Mouse (Mus musculus): ENCODE measurements around the gene Kmt2d. TPM values are rescaled to one million over a fixed set of nuclear protein-coding genes. Genes with fewer than 3 reads are reported as not detected.

Kmt2d gene
- polyA plus RNA-seq, 1 experiment from 2014 or later, result 13.4 TPM

- ATAC-seq (ENCODE audit: low FRiP score, low read depth), result no peak
- Histone ChIP-seq H3K4me1 (peaks cover 33% of the 10 kb centered on the region), H3K27ac (replicated peaks) (0 out of 2 replicates have a peak overlapping the region, but pooled peaks have one; percentile 4), H3K4me3 (no peak overlapping the region), H3K9ac (replicated peaks) (no peak overlapping the region), H3K9me3 (no peaks in the 10 kb centered on the region), H3K4me2 (replicated peaks) (no peak overlapping the region), H3K36me3 (no peaks in the 10 kb centered on the region), H3K27me3 (peaks cover 100% of the 10 kb centered on the region)
- WGBS, result 48% methylated on average over 3 of the region's 3 CpGs
Measured at GRCm38 (mm10) chr15:98798903-98799302, 72.1 kb downstream of the Kmt2d start.

- ATAC-seq (ENCODE audit: low FRiP score, low read depth), result peak; percentile 96
- Histone ChIP-seq H3K9ac (replicated peaks) (no peak overlapping the region), H3K4me3 (peak overlapping the region; percentile 4), H3K9me3 (no peaks in the 10 kb centered on the region), H3K27ac (replicated peaks) (0 out of 2 replicates have a peak overlapping the region, but pooled peaks have one; percentile 25), H3K4me1 (peaks cover 34% of the 10 kb centered on the region), H3K36me3 (no peaks in the 10 kb centered on the region), H3K27me3 (peaks cover 100% of the 10 kb centered on the region), H3K4me2 (replicated peaks) (peak overlapping the region; percentile 27)
- WGBS, result under 1% methylated on average over 28 of the region's 28 CpGs
Measured at GRCm38 (mm10) chr15:98797835-98798492, 73.0 kb downstream of the Kmt2d start.

- Histone ChIP-seq H3K27me3 (peaks cover 100% of the 10 kb centered on the region), H3K4me3 (no peak overlapping the region), H3K4me2 (replicated peaks) (peak overlapping the region; percentile 27), H3K36me3 (no peaks in the 10 kb centered on the region), H3K4me1 (peaks cover 42% of the 10 kb centered on the region), H3K9ac (replicated peaks) (no peak overlapping the region), H3K9me3 (no peaks in the 10 kb centered on the region), H3K27ac (replicated peaks) (0 out of 2 replicates have a peak overlapping the region, but pooled peaks have one; percentile 25)
- ATAC-seq (ENCODE audit: low FRiP score, low read depth), result no peak
- 5% methylated on average over 13 of the region's 13 CpGs for WGBS
Measured at GRCm38 (mm10) chr15:98796803-98797595, 74.0 kb downstream of the Kmt2d start.

DNA sequence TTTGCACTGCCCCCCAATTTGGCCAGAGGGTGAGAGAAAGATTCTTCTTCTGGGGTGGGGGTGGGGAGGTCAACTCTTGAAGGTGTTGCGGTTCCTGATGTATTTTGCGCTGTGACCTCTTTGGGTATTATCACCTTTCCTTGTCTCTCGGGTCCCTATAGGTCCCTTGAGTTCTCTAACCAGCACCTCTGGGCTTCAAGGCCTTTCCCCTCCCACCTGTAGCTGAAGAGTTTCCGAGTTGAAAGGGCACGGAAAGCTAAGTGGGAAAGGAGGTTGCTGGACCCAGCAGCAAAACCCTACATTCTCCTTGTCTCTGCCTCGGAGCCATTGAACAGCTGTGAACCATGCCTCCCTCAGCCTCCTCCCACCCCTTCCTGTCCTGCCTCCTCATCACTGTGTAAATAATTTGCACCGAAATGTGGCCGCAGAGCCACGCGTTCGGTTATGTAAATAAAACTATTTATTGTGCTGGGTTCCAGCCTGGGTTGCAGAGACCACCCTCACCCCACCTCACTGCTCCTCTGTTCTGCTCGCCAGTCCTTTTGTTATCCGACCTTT is 77.8 kb downstream of the Kmt2d start:
- peaks cover 49% of the 10 kb centered on the region for H3K4me1 ChIP-seq
- ATAC-seq (ENCODE audit: low FRiP score, low read depth), result no peak
- WGBS, result 5% methylated on average over 13 of the region's 13 CpGs

GRCm38 (mm10) chr15:98792233-98793020 is 78.6 kb downstream of the Kmt2d start:
- H3K9me3 ChIP-seq, result no peaks in the 10 kb centered on the region
- H3K27ac ChIP-seq (replicated peaks), result no peak overlapping the region
- no peak for ATAC-seq (ENCODE audit: low FRiP score, low read depth)
- 3% methylated on average over 75 of the region's 75 CpGs for WGBS
- H3K4me2 ChIP-seq (replicated peaks), result peak overlapping the region; percentile 42
- peaks cover 41% of the 10 kb centered on the region for H3K4me1 ChIP-seq
- H3K36me3 ChIP-seq, result no peaks in the 10 kb centered on the region
- peaks cover 100% of the 10 kb centered on the region for H3K27me3 ChIP-seq
- no peak overlapping the region for H3K9ac ChIP-seq (replicated peaks)
- H3K4me3 ChIP-seq, result peak overlapping the region; percentile 29

More for the DNA sequence above, 77.8 kb downstream of the Kmt2d start:
- no peaks in the 10 kb centered on the region for H3K9me3 ChIP-seq
- peaks cover 100% of the 10 kb centered on the region for H3K27me3 ChIP-seq
- H3K4me2 ChIP-seq (replicated peaks), result peak overlapping the region; percentile 42
- H3K27ac ChIP-seq (replicated peaks), result no peak overlapping the region
- H3K4me3 ChIP-seq, result peak overlapping the region; percentile 29; the same call in 1 of the 2 replicates
- H3K9ac ChIP-seq (replicated peaks), result no peak overlapping the region
- H3K36me3 ChIP-seq, result no peaks in the 10 kb centered on the region

GRCm38 (mm10) chr15:98791771-98792170 is 79.2 kb downstream of the Kmt2d start:
- ATAC-seq (ENCODE audit: low FRiP score, low read depth), result no peak
- WGBS, result under 1% methylated on average over 23 of the region's 23 CpGs
- H3K9me3 ChIP-seq, result no peaks in the 10 kb centered on the region
- H3K4me3 ChIP-seq, result peak overlapping the region; percentile 29
- H3K36me3 ChIP-seq, result no peaks in the 10 kb centered on the region
- H3K27ac ChIP-seq (replicated peaks), result 0 out of 2 replicates have a peak overlapping the region, but pooled peaks have one; percentile 21
- peaks cover 100% of the 10 kb centered on the region for H3K27me3 ChIP-seq
- H3K9ac ChIP-seq (replicated peaks), result no peak overlapping the region; the same call in 1 of the 2 replicates
- peaks cover 35% of the 10 kb centered on the region for H3K4me1 ChIP-seq
- H3K4me2 ChIP-seq (replicated peaks), result 0 out of 2 replicates have a peak overlapping the region, but pooled peaks have one; percentile 24

GRCm38 (mm10) chr15:98791221-98791620 is 79.8 kb downstream of the Kmt2d start:
- no peak for ATAC-seq (ENCODE audit: low FRiP score, low read depth)
- Histone ChIP-seq H3K9me3 (no peaks in the 10 kb centered on the region), H3K9ac (replicated peaks) (peak overlapping the region; percentile 25), H3K4me3 (peak overlapping the region; percentile 29), H3K27ac (replicated peaks) (0 out of 2 replicates have a peak overlapping the region, but pooled peaks have one; percentile 21), H3K4me1 (peaks cover 29% of the 10 kb centered on the region), H3K36me3 (no peaks in the 10 kb centered on the region), H3K27me3 (peaks cover 100% of the 10 kb centered on the region), H3K4me2 (replicated peaks) (peak overlapping the region; percentile 24; the same call in 1 of the 2 replicates)
- under 1% methylated on average over 12 of the region's 12 CpGs for WGBS

DNA sequence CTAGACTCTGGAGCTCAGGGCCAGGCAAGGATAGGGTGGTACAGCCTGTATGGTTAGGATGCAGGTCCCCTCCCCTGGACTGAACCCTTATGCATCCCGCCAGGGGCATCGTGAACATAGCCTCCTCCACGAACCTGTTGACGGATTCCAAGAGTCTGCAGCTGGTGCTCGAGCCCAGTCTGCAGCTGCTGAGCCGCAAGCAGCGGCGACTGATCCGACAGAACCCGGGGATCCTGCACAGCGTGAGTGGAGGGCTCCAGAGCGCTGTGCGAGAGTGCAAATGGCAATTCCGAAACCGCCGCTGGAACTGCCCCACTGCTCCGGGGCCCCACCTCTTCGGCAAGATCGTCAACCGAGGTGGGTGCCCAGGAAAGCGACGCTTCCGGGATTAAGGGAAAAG is 80.2 kb downstream of the Kmt2d start:
- under 1% methylated on average over 23 of the region's 23 CpGs for WGBS
- no peaks in the 10 kb centered on the region for H3K36me3 ChIP-seq
- H3K4me2 ChIP-seq (replicated peaks), result peak overlapping the region; percentile 24; the same call in 1 of the 2 replicates
- no peak for ATAC-seq (ENCODE audit: low FRiP score, low read depth)
- H3K4me3 ChIP-seq, result peak overlapping the region; percentile 29
- peak overlapping the region; percentile 25; the same call in 1 of the 2 replicates for H3K9ac ChIP-seq (replicated peaks)
- H3K9me3 ChIP-seq, result no peaks in the 10 kb centered on the region
- H3K4me1 ChIP-seq, result peaks cover 29% of the 10 kb centered on the region
- peaks cover 98% of the 10 kb centered on the region for H3K27me3 ChIP-seq
- H3K27ac ChIP-seq (replicated peaks), result no peak overlapping the region

- 0 out of 2 replicates have a peak, but pooled peaks have one; percentile 16 for ATAC-seq (ENCODE audit: low FRiP score, low read depth)
Measured at GRCm38 (mm10) chr15:98789661-98790535, 81.1 kb downstream of the Kmt2d start, which contains the start of gene Wnt1. Gene Wnt1, plus strand, starts transcription at chr15:98789857.

GRCm38 (mm10) chr15:98788972-98789660 is 81.9 kb downstream of the Kmt2d start:
- 12% methylated on average over 24 of the region's 24 CpGs for WGBS
- Histone ChIP-seq H3K27me3 (peaks cover 96% of the 10 kb centered on the region), H3K9ac (replicated peaks) (no peak overlapping the region), H3K4me2 (replicated peaks) (peak overlapping the region; percentile 23; the same call in 1 of the 2 replicates), H3K27ac (replicated peaks) (no peak overlapping the region), H3K4me3 (peak overlapping the region; percentile 28; the same call in 1 of the 2 replicates), H3K4me1 (peaks cover 27% of the 10 kb centered on the region), H3K36me3 (no peaks in the 10 kb centered on the region), H3K9me3 (no peaks in the 10 kb centered on the region)
- no peak for ATAC-seq (ENCODE audit: low FRiP score, low read depth)

More at GRCm38 (mm10) chr15:98789661-98790535, 81.1 kb downstream of the Kmt2d start, which contains the start of gene Wnt1:
- H3K4me1 ChIP-seq, result peaks cover 27% of the 10 kb centered on the region
- H3K4me3 ChIP-seq, result peak within 1 kb of the TSS; percentile 29
- peak within 1 kb of the TSS; percentile 24 for H3K4me2 ChIP-seq (replicated peaks)
- H3K9ac ChIP-seq (replicated peaks), result no peak within 1 kb of the TSS; the same call in 1 of the 2 replicates
- H3K27me3 ChIP-seq, result peaks cover 98% of the 10 kb centered on the region
- WGBS, result under 1% methylated on average over 51 of the region's 51 CpGs
- no peaks in the 10 kb centered on the region for H3K36me3 ChIP-seq
- H3K9me3 ChIP-seq, result no peaks in the 10 kb centered on the region
- no peak within 1 kb of the TSS for H3K27ac ChIP-seq (replicated peaks)
